Mouse (Mus musculus) thymus, adult 2 months (tissue): ENCODE results near the gene BC005624.
"Not testable (repeated sequence)": the region's sequence is repeated elsewhere in the genome, so short reads cannot be mapped to it uniquely, and the experiment has no call there.

Experiments used
- CTCF ChIP-seq: fragments of 200-500 bp; IDR thresholded peaks from 2 replicates; pipeline ENCODE4 v1.5.1; 2012; ENCODE audit warnings: mild to moderate bottlenecking, control low read depth, low read length, moderate library complexity, borderline replicate concordance; ENCODE audit not compliant: control insufficient read depth, poor library complexity, insufficient read depth; ENCODE audit errors: extremely low read depth
- POLR2A ChIP-seq: fragments of 200-500 bp; IDR thresholded peaks from 2 replicates; pipeline ENCODE4 v1.6.1; 2012; ENCODE audit warnings: mild to moderate bottlenecking, low read length, control low read depth, moderate library complexity; ENCODE audit not compliant: control insufficient read depth, poor library complexity, insufficient read depth; ENCODE audit errors: extremely low read depth

DNA sequence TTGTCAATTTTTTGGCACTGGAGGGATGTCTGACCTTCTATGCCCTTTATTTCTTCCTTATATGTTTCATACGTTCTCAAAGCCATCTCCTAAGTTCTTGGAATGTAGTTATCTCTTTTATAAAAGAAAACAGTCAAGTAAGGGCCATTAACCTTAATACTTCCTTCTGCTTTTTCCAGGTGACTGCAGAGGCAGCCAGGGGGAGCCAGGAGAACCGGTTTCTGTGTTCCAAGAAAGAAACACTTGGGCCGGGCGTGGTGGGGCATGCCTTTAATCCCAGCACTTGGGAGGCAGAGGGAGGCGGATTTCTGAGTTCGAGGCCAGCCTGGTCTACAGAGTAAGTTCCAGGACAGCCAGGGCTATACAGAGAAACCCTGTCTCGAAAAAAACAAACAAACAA lies 39.9 kb downstream of the BC005624 start:
- not testable (repeated sequence) for TF ChIP-seq CTCF, POLR2A
